Mouse (Mus musculus): ENCODE measurements at regions not wholly inside any gene's neighbourhood (a gene's known extent, or its start where the extent isn't known, plus 50 kb on each side); places are given as distances from the start of the nearest gene placed in this dataset.

DNA sequence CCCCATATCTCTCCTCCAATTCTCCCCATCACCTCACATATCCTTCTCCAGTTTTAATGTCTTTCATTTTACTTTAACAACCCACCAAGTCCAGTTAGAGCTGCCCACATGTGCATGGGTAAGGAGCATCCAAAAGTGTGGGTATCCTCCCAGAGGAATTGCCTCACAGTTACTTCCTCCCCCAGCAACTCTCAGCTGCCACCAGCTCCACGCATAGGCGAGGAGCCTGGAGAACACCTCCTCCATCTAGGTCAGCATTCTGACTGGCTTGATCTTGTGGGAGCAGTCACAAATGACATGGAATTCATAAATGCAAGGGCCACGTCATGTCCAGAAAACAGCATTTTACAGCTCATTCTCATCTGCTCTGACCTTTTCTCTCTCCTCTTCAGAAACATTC lies 63.9 kb upstream of the Ldb2 start:
- Histone ChIP-seq H3K4me2 (ENCODE audit: low read depth) (no peak overlapping the region), H3K36me3 (ENCODE audit: insufficient read depth) (no peaks in the 10 kb centered on the region), H3K9me3 (ENCODE audit: low read length) (no peaks in the 10 kb centered on the region), H3K9ac (no peak overlapping the region), H3K4me3 (ENCODE audit: low read depth, low read length) (no peak overlapping the region), H3K4me1 (ENCODE audit: insufficient read depth) (no peaks in the 10 kb centered on the region), H3K27me3 (ENCODE audit: insufficient read depth, low read length) (no peaks in the 10 kb centered on the region), H3K27ac (ENCODE audit: low read depth, low read length) (no peak overlapping the region)
- 78% methylated on average over 3 of the region's 3 CpGs for WGBS
- no peak for TF ChIP-seq CTCF (IDR thresholded peaks at IDR 0.05; ENCODE audit: low read depth)
- ATAC-seq = no peak
- DNase-seq = no peak

DNA sequence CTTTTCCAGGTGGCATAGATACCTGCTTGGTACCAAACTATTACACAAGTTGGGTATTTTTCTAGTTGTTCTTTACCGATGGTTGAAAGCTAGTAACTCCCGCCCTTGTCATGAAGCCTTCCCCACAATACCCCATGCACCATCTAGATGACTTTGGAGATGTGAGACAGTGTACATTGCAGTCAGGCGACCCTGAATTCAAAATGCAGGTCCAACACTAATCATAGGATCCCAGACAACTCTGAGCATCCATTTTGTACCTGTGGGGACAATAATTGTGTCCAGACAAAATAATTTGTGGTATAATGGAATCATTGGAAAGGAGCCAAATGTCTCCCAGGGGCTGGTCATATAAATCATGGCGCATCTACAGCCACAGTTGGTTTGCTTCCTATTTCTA lies 54.7 kb upstream of the Ldb2 start:
- Histone ChIP-seq H3K27me3 (ENCODE audit: insufficient read depth, low read length) (no peaks in the 10 kb centered on the region), H3K9me3 (ENCODE audit: low read length) (no peaks in the 10 kb centered on the region), H3K4me2 (ENCODE audit: low read depth) (no peak overlapping the region), H3K4me3 (ENCODE audit: low read depth, low read length) (no peak overlapping the region), H3K9ac (no peak overlapping the region), H3K36me3 (ENCODE audit: insufficient read depth) (no peaks in the 10 kb centered on the region), H3K27ac (ENCODE audit: low read depth, low read length) (no peak overlapping the region), H3K4me1 (ENCODE audit: insufficient read depth) (no peaks in the 10 kb centered on the region)
- no peak for TF ChIP-seq CTCF (IDR thresholded peaks at IDR 0.05; ENCODE audit: low read depth)
- WGBS = 90% methylated on average over 4 of the region's 4 CpGs
- DNase-seq (no peak), ATAC-seq (no peak)
